Mouse (Mus musculus): ENCODE results near the gene Smyd1. TPM values are rescaled to one million over a fixed set of nuclear protein-coding genes. Genes with fewer than 3 reads are reported as not detected.

Gene Smyd1
- total RNA-seq, 2 experiments from 2014 or later = 1.4 to 4.0 TPM

Small RNAs within 50 kb of the gene (microRNA-seq; reads per million reads assigned to microRNA genes)
- 55.5 to 72.4 reads per million in 2 experiments for gene Mir8112

Other genes with a start within 250 kb of the Smyd1 start
- 1 to 10 TPM; 3.2 to 3.9 TPM for gene Thnsl2, start 177.8 kb downstream of the Smyd1 start, total RNA-seq (2021)
- not detected for gene Fabp1, start 122.4 kb downstream of the Smyd1 start, total RNA-seq (2021)
- 10 to 100 TPM; 14.8 to 16.6 TPM for gene Krcc1, start 50.6 kb downstream of the Smyd1 start, total RNA-seq (2021)
- not detected for gene Cd8b1, start 555 bp upstream of the Smyd1 start, total RNA-seq (2021)
- not detected for gene Cd8a, start 51.2 kb upstream of the Smyd1 start, total RNA-seq (2021)
- gene Rmnd5a, start 118.4 kb upstream of the Smyd1 start, total RNA-seq (2021) = 10 to 100 TPM; 80.0 to 82.7 TPM
- gene Rnf103, start 171.7 kb upstream of the Smyd1 start, total RNA-seq (2021) = 10 to 100 TPM; 46.6 to 49.3 TPM
- gene Chmp3, start 221.6 kb upstream of the Smyd1 start, total RNA-seq (2021) = 10 to 100 TPM; 80.4 to 84.7 TPM